Mouse (Mus musculus): Measurements from ENCODE around the gene Tnfsf14. TPM values are rescaled to one million over a fixed set of nuclear protein-coding genes. Genes with fewer than 3 reads are reported as not detected.

Tnfsf14 gene
- total and polyA plus RNA-seq, 3 experiments: 10.6 to 15.4 (median 14.6) TPM

- Histone ChIP-seq H3K27ac (ENCODE audit: insufficient read depth, low read depth) (no peak overlapping the region), H3K9ac (ENCODE audit: insufficient read depth, low read depth) (no peak overlapping the region), H3K9me3 (replicated peaks; ENCODE audit: low read length) (peaks cover 2% of the 10 kb centered on the region), H3K79me2 (replicated peaks; ENCODE audit: control insufficient read depth, extremely low read depth, insufficient read depth, poor library complexity, severe bottlenecking) (no peaks in the 10 kb centered on the region), H3K4me3 (replicated peaks in 1 of 3; ENCODE audit: low read depth in 2 of 3, low read length in 2 of 3, poor library complexity in 1 of 3) (no peak overlapping the region), H3K4me1 (ENCODE audit: control insufficient read depth in 1 of 2, insufficient read depth in 2 of 2) (peaks cover 0 to 2% of the 10 kb centered on the region in 2 experiments; a peak in 1 of 4 replicates), H3K27me3 (replicated peaks) (no peaks in the 10 kb centered on the region), H3K4me2 (ENCODE audit: insufficient read depth, low read depth, poor library complexity, severe bottlenecking) (no peak overlapping the region), H3K36me3 (replicated peaks in 1 of 2; ENCODE audit: control insufficient read depth in 1 of 2, insufficient read depth in 1 of 2, low read length in 1 of 2) (peaks cover 3 to 7% of the 10 kb centered on the region in 2 experiments)
- dilution Hi-C loops (cut with MboI; ENCODE audit: extremely low pct_ligation_motif_present, extremely low pct_unique_long_range_greater_than_20kb, low sequenced_read_pairs): no loop called here
- no peak for TF ChIP-seq E2F4 (IDR thresholded peaks at IDR 0.05; ENCODE audit: insufficient replicate concordance, low read depth, low read length)
- TF ChIP-seq ZC3H11A (IDR thresholded peaks at IDR 0.05; ENCODE audit: low read depth, low read length): no peak
- TF ChIP-seq MAX (IDR thresholded peaks at IDR 0.05; ENCODE audit: low read length): no peak
- no peak for TF ChIP-seq TCF12 (IDR thresholded peaks at IDR 0.05; ENCODE audit: low read depth, low read length)
- no peak for TF ChIP-seq NELFE (IDR thresholded peaks at IDR 0.05; ENCODE audit: low read depth, low read length)
- TF ChIP-seq USF1 (IDR thresholded peaks at IDR 0.05; ENCODE audit: low read depth, low read length): no peak
- no peak for TF ChIP-seq MEF2A (IDR thresholded peaks at IDR 0.05; ENCODE audit: borderline replicate concordance, low read depth, low read length)
- no peak for TF ChIP-seq RAD21 (IDR thresholded peaks at IDR 0.05; ENCODE audit: low read depth, low read length)
- TF ChIP-seq POLR2A (IDR thresholded peaks at IDR 0.05; ENCODE audit: low read depth, low read length): no peak
- no peak for TF ChIP-seq HCFC1 (IDR thresholded peaks at IDR 0.05; ENCODE audit: low read depth, low read length)
- no peak for TF ChIP-seq ETS1 (conservative IDR thresholded peaks at IDR 0.05; ENCODE audit: low read depth, low read length)
- in situ Hi-C loops (cut with MboI; ENCODE audit: low pct_ligation_motif_present, low pct_unique_long_range_greater_than_20kb, low sequenced_read_pairs): no loop called here
- no peak for DNase-seq (ENCODE audit: extremely low read depth)
Observed at GRCm38 (mm10) chr17:57173351-57173750, 20.6 kb downstream of the Tnfsf14 start.

- H3K36me3 ChIP-seq (replicated peaks in 1 of 2; ENCODE audit: control insufficient read depth in 1 of 2, insufficient read depth in 1 of 2, low read length in 1 of 2): peaks cover 6 to 12% of the 10 kb centered on the region in 2 experiments
- dilution Hi-C loops (cut with MboI; ENCODE audit: extremely low pct_ligation_motif_present, extremely low pct_unique_long_range_greater_than_20kb, low sequenced_read_pairs) (no loop called here), in situ Hi-C loops (cut with MboI; ENCODE audit: low pct_ligation_motif_present, low pct_unique_long_range_greater_than_20kb, low sequenced_read_pairs) (no loop called here)
- peaks cover 2% of the 10 kb centered on the region for H3K9me3 ChIP-seq (replicated peaks; ENCODE audit: low read length)
- H3K4me2 ChIP-seq (ENCODE audit: insufficient read depth, low read depth, poor library complexity, severe bottlenecking): no peak overlapping the region
- no peak overlapping the region for H3K4me3 ChIP-seq (replicated peaks in 1 of 3; ENCODE audit: low read depth in 2 of 3, low read length in 2 of 3, poor library complexity in 1 of 3)
- TF ChIP-seq ELF1 (IDR thresholded peaks at IDR 0.05; ENCODE audit: low read depth, low read length) (no peak), POLR2AphosphoS2 (IDR thresholded peaks at IDR 0.05; ENCODE audit: low read depth, low read length) (no peak), CHD2 (IDR thresholded peaks at IDR 0.05; ENCODE audit: low read length) (no peak)
- no peaks in the 10 kb centered on the region for H3K79me2 ChIP-seq (replicated peaks; ENCODE audit: control insufficient read depth, extremely low read depth, insufficient read depth, poor library complexity, severe bottlenecking)
- H3K27ac ChIP-seq (ENCODE audit: insufficient read depth, low read depth): no peak overlapping the region
- no peak overlapping the region for H3K9ac ChIP-seq (ENCODE audit: insufficient read depth, low read depth)
- no peak for DNase-seq (ENCODE audit: extremely low read depth)
- H3K27me3 ChIP-seq (replicated peaks): no peaks in the 10 kb centered on the region
- peaks cover under 1 to 2% of the 10 kb centered on the region in 2 experiments; a peak in 2 of 4 replicates for H3K4me1 ChIP-seq (ENCODE audit: control insufficient read depth in 1 of 2, insufficient read depth in 2 of 2)
Observed at GRCm38 (mm10) chr17:57172378-57172777, 21.6 kb downstream of the Tnfsf14 start.

All from CH12.LX (cell line).